Mouse (Mus musculus) intestine, embryonic 16.5 days (tissue): ENCODE results near the gene Sh3kbp1. TPM values are rescaled to one million over a fixed set of nuclear protein-coding genes. Genes with fewer than 3 reads are reported as not detected.

Source experiments
- ATAC-seq: fragments of 200-750 bp; cut with Nextera tagmentation; 2 replicates; pipeline ENCODE4 v1.8.0; 2017; ENCODE audit warnings: moderate TSS enrichment, moderate library complexity
- H3K27ac ChIP-seq: fragments of 300-500 bp; sonication (generic); 2 replicates; pipeline ENCODE4 v1.5.1; 2014; ENCODE audit warnings: mild to moderate bottlenecking, low read length
- H3K27me3 ChIP-seq: fragments of 300-500 bp; sonication (generic); replicated peaks from 2 replicates; pipeline ENCODE4 v1.6.1; 2014; ENCODE audit warnings: low read length, control low read depth, mixed read lengths; ENCODE audit not compliant: control insufficient read depth, insufficient read depth
- H3K36me3 ChIP-seq: fragments of 300-500 bp; sonication (generic); 2 replicates; pipeline ENCODE4 v1.6.1; 2014; ENCODE audit warnings: low read length, control low read depth; ENCODE audit not compliant: control insufficient read depth, insufficient read depth
- H3K4me1 ChIP-seq: fragments of 300-500 bp; sonication (generic); 2 replicates; pipeline ENCODE4 v1.6.1; 2014; ENCODE audit warnings: low read length, control low read depth, mixed read lengths; ENCODE audit not compliant: control insufficient read depth, insufficient read depth
- H3K4me2 ChIP-seq: fragments of 300-500 bp; sonication (generic); 2 replicates; pipeline ENCODE4 v1.6.1; 2014; ENCODE audit warnings: low read depth, low read length, control low read depth
- H3K4me3 ChIP-seq: fragments of 300-500 bp; sonication (generic); 2 replicates; pipeline ENCODE4 v1.5.1; 2014; ENCODE audit warnings: mild to moderate bottlenecking, low read length
- H3K9ac ChIP-seq: fragments of 300-500 bp; sonication (generic); 2 replicates; pipeline ENCODE4 v1.6.1; 2014; ENCODE audit warnings: low read depth, low read length
- H3K9me3 ChIP-seq: fragments of 300-500 bp; sonication (generic); 2 replicates; pipeline ENCODE4 v1.6.1; 2016; ENCODE audit warnings: low read length, control low read depth; ENCODE audit not compliant: control insufficient read depth
- WGBS: fragments of 180-500 bp; shearing (Covaris S2); extraction: QIAGEN DNeasy Blood & Tissue Kit; methylation state at CpG from one replicate; pipeline ENCODE4 v1.1.7; 2014; 5-methylcytosine and 5-hydroxymethylcytosine counted together
- polyA plus RNA-seq: library from polyadenylated mRNA; unstranded; fragments of >200 nt; fragmentation: Nextera tagmentation; extraction: Ambion mirVana; gene quantifications from 2 replicates; pipeline ENCODE4 v1.2.1, GENCODE M21; 2015

Gene Sh3kbp1
- polyA plus RNA-seq, 1 experiment from 2014 or later = 20.8 TPM

DNA sequence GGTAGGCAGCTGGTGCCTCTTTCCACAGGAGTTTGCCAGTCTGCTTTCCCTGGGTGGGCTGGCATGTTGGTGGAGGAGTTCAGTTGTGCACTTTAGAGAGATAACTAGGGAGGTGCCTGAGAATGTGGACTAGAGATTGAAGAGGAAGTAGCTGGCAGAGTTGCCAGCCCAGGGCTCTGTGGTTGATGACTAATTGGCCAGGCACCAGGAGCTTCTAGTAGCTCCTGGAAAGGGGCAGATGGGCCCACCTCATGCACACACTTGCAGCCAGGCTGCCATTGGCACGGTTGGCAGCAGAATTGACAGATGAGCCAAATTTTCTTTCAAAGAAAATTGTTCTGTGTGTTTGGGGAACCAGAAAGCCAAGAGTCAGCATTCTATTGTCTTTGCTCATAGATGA is 210.3 kb downstream of the Sh3kbp1 start:
- Histone ChIP-seq H3K4me1 (no peaks in the 10 kb centered on the region), H3K36me3 (no peaks in the 10 kb centered on the region), H3K27ac (no peak overlapping the region), H3K4me2 (no peak overlapping the region), H3K9me3 (no peaks in the 10 kb centered on the region), H3K9ac (no peak overlapping the region), H3K4me3 (no peak overlapping the region), H3K27me3 (no peaks in the 10 kb centered on the region)
- ATAC-seq = no peak
- WGBS = 75% methylated on average over 1 of the region's 1 CpGs

DNA sequence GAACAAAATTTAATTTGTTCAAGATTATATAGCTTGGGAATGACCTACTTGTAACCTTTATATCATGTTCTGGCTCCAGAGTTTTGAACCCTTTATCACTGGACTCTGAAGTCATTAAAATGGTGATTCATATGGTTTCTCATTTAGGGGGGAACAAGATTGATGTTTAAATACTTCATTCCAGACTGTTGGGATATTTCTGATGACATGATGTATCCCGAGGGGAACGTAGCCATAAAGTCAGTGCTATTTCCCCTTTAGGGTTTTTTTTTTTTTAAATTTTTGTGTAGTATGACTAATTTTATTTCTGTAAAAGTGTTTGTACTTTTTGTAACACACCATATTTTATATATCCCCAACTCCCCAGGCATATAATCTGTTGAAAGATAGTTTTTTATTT is 212.7 kb downstream of the Sh3kbp1 start:
- H3K4me3 ChIP-seq = no peak overlapping the region
- no peak overlapping the region for H3K9ac ChIP-seq
- no peak for ATAC-seq
- H3K27me3 ChIP-seq = no peaks in the 10 kb centered on the region
- no peaks in the 10 kb centered on the region for H3K9me3 ChIP-seq
- H3K4me1 ChIP-seq = no peaks in the 10 kb centered on the region
- 71% methylated on average over 2 of the region's 2 CpGs for WGBS
- no peak overlapping the region for H3K27ac ChIP-seq
- no peaks in the 10 kb centered on the region for H3K36me3 ChIP-seq
- H3K4me2 ChIP-seq = no peak overlapping the region

DNA sequence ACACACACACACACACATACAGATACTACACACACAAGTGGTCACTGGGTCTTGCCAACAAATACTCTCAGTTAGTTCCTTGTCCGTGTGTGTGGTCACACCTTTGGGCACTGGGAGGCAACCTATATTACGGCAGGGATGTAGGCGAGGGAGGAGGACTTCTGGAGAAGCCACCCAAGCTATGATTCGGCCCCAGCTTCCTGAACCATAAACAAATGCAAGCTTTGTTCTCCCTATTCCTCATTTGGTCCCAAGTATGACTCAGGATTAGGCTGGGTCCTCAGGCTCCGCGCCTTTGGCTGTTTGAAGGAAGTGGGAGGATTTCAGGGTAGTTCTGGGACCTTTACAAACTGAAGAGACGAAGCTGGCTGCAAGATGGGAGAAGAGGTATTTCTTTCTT is 213.2 kb downstream of the Sh3kbp1 start:
- no peak overlapping the region for H3K4me2 ChIP-seq
- no peaks in the 10 kb centered on the region for H3K4me1 ChIP-seq
- ATAC-seq = no peak
- H3K27ac ChIP-seq = no peak overlapping the region
- no peaks in the 10 kb centered on the region for H3K27me3 ChIP-seq
- H3K9me3 ChIP-seq = no peaks in the 10 kb centered on the region
- no peak overlapping the region for H3K4me3 ChIP-seq
- 40% methylated on average over 7 of the region's 7 CpGs for WGBS
- H3K9ac ChIP-seq = no peak overlapping the region
- H3K36me3 ChIP-seq = no peaks in the 10 kb centered on the region

DNA sequence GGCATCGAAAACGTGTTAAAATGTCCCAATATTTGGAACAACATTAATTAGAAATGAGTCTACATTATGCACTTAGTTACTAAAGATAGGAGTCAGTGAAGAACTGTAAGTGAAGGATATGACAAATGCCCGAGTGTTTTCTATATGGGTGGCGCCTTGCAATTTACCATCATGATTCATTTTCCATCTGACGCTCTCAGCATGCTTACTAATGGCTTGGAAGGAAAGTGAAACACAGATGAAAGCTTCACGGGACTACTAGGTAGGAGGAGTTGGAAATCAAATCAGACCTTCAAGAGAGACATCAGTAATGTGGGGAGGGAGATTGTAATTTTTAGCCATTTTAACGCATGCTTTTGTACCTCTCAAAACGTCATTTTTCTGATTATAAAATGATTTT is 223.7 kb downstream of the Sh3kbp1 start:
- H3K36me3 ChIP-seq = no peaks in the 10 kb centered on the region
- no peak overlapping the region for H3K4me3 ChIP-seq
- H3K27me3 ChIP-seq = no peaks in the 10 kb centered on the region
- no peaks in the 10 kb centered on the region for H3K9me3 ChIP-seq
- no peak overlapping the region for H3K4me2 ChIP-seq
- no peak overlapping the region for H3K27ac ChIP-seq
- no peaks in the 10 kb centered on the region for H3K4me1 ChIP-seq
- H3K9ac ChIP-seq = no peak overlapping the region
- WGBS = 80% methylated on average over 8 of the region's 8 CpGs
- ATAC-seq = no peak

DNA sequence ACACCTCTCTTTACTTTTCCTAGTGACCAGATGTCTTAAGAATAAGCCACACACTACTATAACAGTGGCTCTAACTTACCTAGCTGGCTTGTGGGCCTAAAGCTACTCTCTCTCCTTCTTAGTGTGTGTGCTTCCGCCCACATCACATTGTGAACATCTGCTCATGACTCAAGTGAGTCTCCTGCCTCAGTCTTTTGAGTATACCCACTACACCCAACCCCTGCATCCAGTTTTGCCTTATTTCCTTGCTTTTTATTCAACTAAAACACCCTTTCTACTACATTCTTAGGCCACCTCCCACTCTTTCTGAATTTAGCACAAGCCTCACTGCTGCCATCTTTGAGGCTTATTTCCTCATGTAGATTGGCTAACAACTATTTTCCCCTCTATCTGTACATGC is 229.8 kb downstream of the Sh3kbp1 start:
- no peak overlapping the region for H3K9ac ChIP-seq
- H3K4me3 ChIP-seq = no peak overlapping the region
- H3K27ac ChIP-seq = no peak overlapping the region
- no peaks in the 10 kb centered on the region for H3K4me1 ChIP-seq
- WGBS = 96% methylated on average over 1 of the region's 1 CpGs
- no peak overlapping the region for H3K4me2 ChIP-seq
- no peaks in the 10 kb centered on the region for H3K36me3 ChIP-seq
- no peak for ATAC-seq
- no peaks in the 10 kb centered on the region for H3K9me3 ChIP-seq
- H3K27me3 ChIP-seq = no peaks in the 10 kb centered on the region

DNA sequence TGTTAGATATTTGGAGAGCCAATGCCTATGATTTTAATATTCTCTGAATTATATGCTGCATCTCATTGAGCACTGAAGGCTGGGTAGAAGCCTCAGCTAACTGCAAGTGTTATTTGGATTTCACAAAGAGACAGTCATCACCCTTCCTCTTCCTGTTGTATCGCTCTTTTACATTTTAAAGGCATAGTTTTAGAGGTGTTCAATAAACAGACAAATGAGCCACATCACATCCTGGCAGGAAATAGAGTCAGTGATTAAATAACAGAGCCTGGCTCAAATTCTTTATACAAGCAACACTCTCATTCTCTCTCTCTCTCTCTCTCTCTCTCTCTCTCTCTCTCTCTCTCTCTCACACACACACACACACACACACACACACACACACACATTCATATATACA is 231.1 kb downstream of the Sh3kbp1 start:
- Histone ChIP-seq H3K4me3 (no peak overlapping the region), H3K27me3 (no peaks in the 10 kb centered on the region), H3K36me3 (no peaks in the 10 kb centered on the region), H3K9me3 (no peaks in the 10 kb centered on the region), H3K4me2 (no peak overlapping the region), H3K9ac (no peak overlapping the region), H3K27ac (no peak overlapping the region), H3K4me1 (no peaks in the 10 kb centered on the region)
- WGBS = 65% methylated on average over 1 of the region's 1 CpGs
- ATAC-seq = no peak

DNA sequence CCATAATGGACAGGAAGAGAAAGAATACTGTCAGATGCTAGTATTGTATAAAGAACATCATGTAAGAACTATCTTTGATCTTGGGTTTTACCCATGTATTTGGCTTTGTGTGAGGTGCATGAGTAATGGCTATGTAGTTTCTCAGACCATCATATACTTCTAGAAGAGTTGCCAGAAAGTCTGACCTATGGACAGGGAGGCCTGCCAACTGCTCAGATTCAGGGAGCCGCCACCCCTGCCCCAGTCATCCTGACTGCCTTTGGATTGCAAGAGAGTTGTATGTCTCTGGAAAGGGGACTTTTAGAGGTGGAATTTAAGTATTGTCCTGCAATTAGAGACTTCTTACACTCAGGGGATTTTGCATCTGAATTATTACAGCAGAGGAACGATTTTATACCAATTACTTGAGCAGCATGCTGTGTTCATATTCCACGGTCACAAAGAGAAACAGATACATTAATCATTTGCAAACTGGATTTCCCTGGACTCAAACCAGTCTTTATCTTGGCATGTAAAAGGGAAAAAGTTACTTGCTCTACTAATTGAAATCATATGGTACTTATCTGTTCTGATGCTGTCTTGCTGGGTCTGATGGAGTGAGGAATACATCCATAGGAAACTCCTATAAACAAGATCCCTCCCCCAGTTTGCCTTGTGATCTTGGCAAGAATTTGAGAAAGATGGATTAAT is 233.9 kb downstream of the Sh3kbp1 start:
- H3K27ac ChIP-seq = no peak overlapping the region
- no peaks in the 10 kb centered on the region for H3K36me3 ChIP-seq
- no peak for ATAC-seq
- WGBS = 74% methylated on average over 3 of the region's 3 CpGs
- no peaks in the 10 kb centered on the region for H3K4me1 ChIP-seq
- no peaks in the 10 kb centered on the region for H3K9me3 ChIP-seq
- H3K9ac ChIP-seq = no peak overlapping the region
- no peak overlapping the region for H3K4me2 ChIP-seq
- H3K27me3 ChIP-seq = no peaks in the 10 kb centered on the region
- H3K4me3 ChIP-seq = no peak overlapping the region

DNA sequence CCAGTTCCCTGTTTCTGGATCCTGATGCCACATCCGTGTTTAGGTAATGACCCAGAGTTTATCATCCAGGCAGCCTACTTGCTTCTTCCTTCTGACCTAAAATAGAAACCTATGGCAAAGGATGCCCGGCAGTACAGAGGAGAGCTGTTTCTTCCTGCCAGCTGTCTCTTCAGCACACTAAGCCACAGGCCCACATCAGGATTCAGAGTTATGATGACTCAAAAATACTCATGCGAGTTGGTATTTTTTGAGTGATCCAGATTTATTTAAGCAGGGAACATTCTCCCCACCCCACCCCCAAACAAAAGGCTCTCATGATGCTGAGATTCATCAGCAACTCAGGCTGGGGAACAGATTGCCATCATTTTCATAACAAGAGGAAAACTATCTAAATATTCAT is 240.6 kb downstream of the Sh3kbp1 start:
- H3K4me1 ChIP-seq = no peaks in the 10 kb centered on the region
- H3K9ac ChIP-seq = no peak overlapping the region
- no peak overlapping the region for H3K4me3 ChIP-seq
- ATAC-seq = no peak
- H3K27me3 ChIP-seq = peaks cover 2% of the 10 kb centered on the region; the same call in 1 of the 2 replicates
- no peak overlapping the region for H3K4me2 ChIP-seq
- WGBS = 71% methylated on average over 3 of the region's 3 CpGs
- H3K27ac ChIP-seq = no peak overlapping the region
- no peaks in the 10 kb centered on the region for H3K36me3 ChIP-seq
- no peaks in the 10 kb centered on the region for H3K9me3 ChIP-seq

DNA sequence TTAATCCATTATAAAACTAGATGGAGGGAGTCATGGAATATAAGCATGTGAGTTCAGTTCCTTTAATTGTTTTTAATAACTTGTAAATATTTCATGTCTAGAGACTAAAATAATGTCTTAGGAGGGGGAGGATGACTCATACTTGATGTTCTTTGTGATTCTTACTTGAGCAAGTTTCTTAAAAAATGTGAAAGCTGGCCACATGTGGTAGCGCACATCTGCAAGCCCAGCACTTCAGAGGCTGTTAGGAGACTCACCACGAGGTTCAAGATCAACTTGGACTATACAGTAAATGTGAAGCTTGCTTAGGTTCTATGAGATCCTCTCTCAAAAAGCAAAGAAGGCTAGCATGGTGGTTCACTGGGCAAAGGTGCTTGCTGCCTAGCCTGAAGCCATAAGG is 245.4 kb downstream of the Sh3kbp1 start:
- H3K9ac ChIP-seq = no peak overlapping the region
- peaks cover 4% of the 10 kb centered on the region; the same call in 1 of the 2 replicates for H3K27me3 ChIP-seq
- H3K9me3 ChIP-seq = no peaks in the 10 kb centered on the region
- H3K36me3 ChIP-seq = no peaks in the 10 kb centered on the region
- H3K4me2 ChIP-seq = no peak overlapping the region
- no peaks in the 10 kb centered on the region for H3K4me1 ChIP-seq
- WGBS = 75% methylated on average over 2 of the region's 2 CpGs
- no peak for ATAC-seq
- no peak overlapping the region for H3K27ac ChIP-seq
- no peak overlapping the region for H3K4me3 ChIP-seq

DNA sequence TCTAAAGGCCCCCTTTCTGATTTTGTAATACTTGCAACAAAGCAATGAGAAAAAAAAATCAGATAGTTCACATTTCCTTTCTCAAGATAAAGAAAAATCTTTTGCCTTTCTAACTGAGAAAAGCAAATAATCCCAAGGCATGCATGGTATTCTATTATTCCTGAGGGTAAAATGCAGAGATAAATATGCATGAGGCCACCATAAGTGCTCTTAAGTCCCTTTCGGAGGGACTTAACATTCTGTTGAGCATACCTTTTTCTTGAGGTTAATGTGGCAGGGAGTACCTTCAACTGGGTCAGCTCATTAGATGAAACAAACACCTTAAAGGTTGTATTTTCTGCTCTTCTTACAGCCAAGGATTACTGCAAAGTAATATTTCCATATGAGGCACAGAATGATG is 250.7 kb downstream of the Sh3kbp1 start:
- 77% methylated on average over 1 of the region's 1 CpGs for WGBS
- Histone ChIP-seq H3K4me2 (no peak overlapping the region), H3K9me3 (no peaks in the 10 kb centered on the region), H3K27ac (no peak overlapping the region), H3K4me3 (no peak overlapping the region), H3K4me1 (no peaks in the 10 kb centered on the region), H3K9ac (no peak overlapping the region), H3K36me3 (no peaks in the 10 kb centered on the region), H3K27me3 (0 out of 2 replicates have a peak, but pooled peaks cover under 1% of the 10 kb centered on the region)
- ATAC-seq = no peak
